Mouse (Mus musculus): Measurements from ENCODE around the gene Agbl5. TPM values are rescaled to one million over a fixed set of nuclear protein-coding genes. Genes with fewer than 3 reads are reported as not detected.
A peak's percentile ranks its signal among the peaks of the same experiment; 100 is the strongest.
"Not testable (repeated sequence)": the region's sequence is repeated elsewhere in the genome, so short reads cannot be mapped to it uniquely, and the experiment has no call there.

Agbl5 gene
- polyA plus RNA-seq, 1 experiment from 2014 or later: 37.3 TPM

- peaks cover 16% of the 10 kb centered on the region for H3K36me3 ChIP-seq (ENCODE audit: control insufficient read depth, insufficient read depth, low read length)
- 89% methylated on average over 7 of the region's 7 CpGs for WGBS
Measured at GRCm38 (mm10) chr5:30874365-30874764, 14.1 kb upstream of the Agbl5 start.

GRCm38 (mm10) chr5:30878616-30879015 is 9.9 kb upstream of the Agbl5 start:
- no peak for ATAC-seq (replicated peaks; ENCODE audit: low FRiP score)
- Histone ChIP-seq H3K4me3 (ENCODE audit: low read depth, low read length) (no peak overlapping the region), H3K4me2 (ENCODE audit: low read depth, low read length, severe bottlenecking) (no peak overlapping the region), H3K36me3 (ENCODE audit: control insufficient read depth, insufficient read depth, low read length) (peaks cover 9% of the 10 kb centered on the region), H3K27me3 (ENCODE audit: control insufficient read depth, insufficient read depth, low read length) (no peaks in the 10 kb centered on the region), H3K4me1 (replicated peaks; ENCODE audit: control insufficient read depth, insufficient read depth, low read length) (no peaks in the 10 kb centered on the region), H3K9ac (ENCODE audit: low read length) (no peak overlapping the region), H3K9me3 (ENCODE audit: control insufficient read depth, low read length) (no peaks in the 10 kb centered on the region), H3K27ac (ENCODE audit: low read depth, low read length) (no peak overlapping the region)
- 70% methylated on average over 6 of the region's 6 CpGs for WGBS
- no peak for DNase-seq (ENCODE audit: low spot score)

More at GRCm38 (mm10) chr5:30874365-30874764, 14.1 kb upstream of the Agbl5 start:
- Histone ChIP-seq H3K9ac (ENCODE audit: low read length) (no peak overlapping the region), H3K4me2 (ENCODE audit: low read depth, low read length, severe bottlenecking) (no peak overlapping the region), H3K27ac (ENCODE audit: low read depth, low read length) (no peak overlapping the region), H3K4me3 (ENCODE audit: low read depth, low read length) (no peak overlapping the region), H3K9me3 (ENCODE audit: control insufficient read depth, low read length) (no peaks in the 10 kb centered on the region), H3K27me3 (ENCODE audit: control insufficient read depth, insufficient read depth, low read length) (no peaks in the 10 kb centered on the region), H3K4me1 (replicated peaks; ENCODE audit: control insufficient read depth, insufficient read depth, low read length) (peaks cover 6% of the 10 kb centered on the region; the same call in 1 of the 2 replicates)
- DNase-seq (ENCODE audit: low spot score) (no peak), ATAC-seq (replicated peaks; ENCODE audit: low FRiP score) (no peak)

- H3K4me2 ChIP-seq (ENCODE audit: low read depth, low read length, severe bottlenecking): no peak overlapping the region
- no peaks in the 10 kb centered on the region for H3K4me1 ChIP-seq (replicated peaks; ENCODE audit: control insufficient read depth, insufficient read depth, low read length)
- H3K9me3 ChIP-seq (ENCODE audit: control insufficient read depth, low read length): no peaks in the 10 kb centered on the region
- no peak overlapping the region for H3K9ac ChIP-seq (ENCODE audit: low read length)
- H3K36me3 ChIP-seq (ENCODE audit: control insufficient read depth, insufficient read depth, low read length): peaks cover 9% of the 10 kb centered on the region
- DNase-seq (ENCODE audit: low spot score): no peak
- no peak for ATAC-seq (replicated peaks; ENCODE audit: low FRiP score)
- H3K4me3 ChIP-seq (ENCODE audit: low read depth, low read length): no peak overlapping the region
- no peak overlapping the region for H3K27ac ChIP-seq (ENCODE audit: low read depth, low read length)
- no peaks in the 10 kb centered on the region for H3K27me3 ChIP-seq (ENCODE audit: control insufficient read depth, insufficient read depth, low read length)
- 76% methylated on average over 5 of the region's 5 CpGs for WGBS
Measured at GRCm38 (mm10) chr5:30879347-30879943, 9.0 kb upstream of the Agbl5 start.

GRCm38 (mm10) chr5:30881839-30882238 is 6.7 kb upstream of the Agbl5 start:
- not testable (repeated sequence) for H3K36me3 ChIP-seq (ENCODE audit: control insufficient read depth, insufficient read depth, low read length); H3K27me3 ChIP-seq (ENCODE audit: control insufficient read depth, insufficient read depth, low read length); ATAC-seq (replicated peaks; ENCODE audit: low FRiP score); H3K4me2 ChIP-seq (ENCODE audit: low read depth, low read length, severe bottlenecking); H3K4me3 ChIP-seq (ENCODE audit: low read depth, low read length); H3K9ac ChIP-seq (ENCODE audit: low read length); H3K9me3 ChIP-seq (ENCODE audit: control insufficient read depth, low read length); H3K27ac ChIP-seq (ENCODE audit: low read depth, low read length); DNase-seq (ENCODE audit: low spot score); H3K4me1 ChIP-seq (replicated peaks; ENCODE audit: control insufficient read depth, insufficient read depth, low read length)
- WGBS: 85% methylated on average over 4 of the region's 4 CpGs

- no peak for ATAC-seq (replicated peaks; ENCODE audit: low FRiP score)
- Histone ChIP-seq H3K4me3 (ENCODE audit: low read depth, low read length) (no peak overlapping the region), H3K4me2 (ENCODE audit: low read depth, low read length, severe bottlenecking) (no peak overlapping the region)
Measured at GRCm38 (mm10) chr5:30886209-30886608, 2.3 kb upstream of the Agbl5 start.

GRCm38 (mm10) chr5:30886731-30887130 is 1.8 kb upstream of the Agbl5 start:
- peak overlapping the region; percentile 69 for H3K9ac ChIP-seq (ENCODE audit: low read length)
- H3K4me3 ChIP-seq (ENCODE audit: low read depth, low read length): peak overlapping the region; percentile 82
- peaks cover 3% of the 10 kb centered on the region; the same call in 1 of the 2 replicates for H3K4me1 ChIP-seq (replicated peaks; ENCODE audit: control insufficient read depth, insufficient read depth, low read length)
- H3K9me3 ChIP-seq (ENCODE audit: control insufficient read depth, low read length): no peaks in the 10 kb centered on the region
- 35% methylated on average over 5 of the region's 5 CpGs for WGBS
- ATAC-seq (replicated peaks; ENCODE audit: low FRiP score) (no peak), DNase-seq (ENCODE audit: low spot score) (no peak)
- H3K4me2 ChIP-seq (ENCODE audit: low read depth, low read length, severe bottlenecking): peak overlapping the region; percentile 85
- H3K27me3 ChIP-seq (ENCODE audit: control insufficient read depth, insufficient read depth, low read length): no peaks in the 10 kb centered on the region
- H3K27ac ChIP-seq (ENCODE audit: low read depth, low read length): peak overlapping the region; percentile 94
- H3K36me3 ChIP-seq (ENCODE audit: control insufficient read depth, insufficient read depth, low read length): peaks cover under 1% of the 10 kb centered on the region; the same call in 1 of the 2 replicates

More at GRCm38 (mm10) chr5:30886209-30886608, 2.3 kb upstream of the Agbl5 start:
- Histone ChIP-seq H3K9me3 (ENCODE audit: control insufficient read depth, low read length) (no peaks in the 10 kb centered on the region), H3K9ac (ENCODE audit: low read length) (no peak overlapping the region), H3K36me3 (ENCODE audit: control insufficient read depth, insufficient read depth, low read length) (no peaks in the 10 kb centered on the region), H3K4me1 (replicated peaks; ENCODE audit: control insufficient read depth, insufficient read depth, low read length) (peaks cover 3% of the 10 kb centered on the region; the same call in 1 of the 2 replicates), H3K27ac (ENCODE audit: low read depth, low read length) (no peak overlapping the region), H3K27me3 (ENCODE audit: control insufficient read depth, insufficient read depth, low read length) (no peaks in the 10 kb centered on the region)
- WGBS: 48% methylated on average over 4 of the region's 4 CpGs
- DNase-seq (ENCODE audit: low spot score): no peak

- under 1% methylated on average over 19 of the region's 19 CpGs for WGBS
- peak; percentile 57 for ATAC-seq (replicated peaks; ENCODE audit: low FRiP score)
- H3K4me2 ChIP-seq (ENCODE audit: low read depth, low read length, severe bottlenecking): peak overlapping the region; percentile 85
Measured at GRCm38 (mm10) chr5:30887331-30887761, 1.1 kb upstream of the Agbl5 start.

GRCm38 (mm10) chr5:30887858-30888336 is 597 bp upstream of the Agbl5 start:
- Histone ChIP-seq H3K4me1 (replicated peaks; ENCODE audit: control insufficient read depth, insufficient read depth, low read length) (peaks cover 3% of the 10 kb centered on the region; the same call in 1 of the 2 replicates), H3K27me3 (ENCODE audit: control insufficient read depth, insufficient read depth, low read length) (no peaks in the 10 kb centered on the region), H3K36me3 (ENCODE audit: control insufficient read depth, insufficient read depth, low read length) (peaks cover 8% of the 10 kb centered on the region; the same call in 1 of the 2 replicates), H3K9me3 (ENCODE audit: control insufficient read depth, low read length) (no peaks in the 10 kb centered on the region), H3K27ac (ENCODE audit: low read depth, low read length) (peak overlapping the region; percentile 94), H3K4me3 (ENCODE audit: low read depth, low read length) (peak overlapping the region; percentile 82), H3K9ac (ENCODE audit: low read length) (peak overlapping the region; percentile 69), H3K4me2 (ENCODE audit: low read depth, low read length, severe bottlenecking) (peak overlapping the region; percentile 85)
- WGBS: 0% methylated on average over 28 of the region's 28 CpGs
- peak; percentile 85 for ATAC-seq (replicated peaks; ENCODE audit: low FRiP score)
- peak; percentile 97 for DNase-seq (ENCODE audit: low spot score)

More at GRCm38 (mm10) chr5:30887331-30887761, 1.1 kb upstream of the Agbl5 start:
- Histone ChIP-seq H3K9me3 (ENCODE audit: control insufficient read depth, low read length) (no peaks in the 10 kb centered on the region), H3K27me3 (ENCODE audit: control insufficient read depth, insufficient read depth, low read length) (no peaks in the 10 kb centered on the region), H3K4me3 (ENCODE audit: low read depth, low read length) (peak overlapping the region; percentile 82), H3K4me1 (replicated peaks; ENCODE audit: control insufficient read depth, insufficient read depth, low read length) (peaks cover 3% of the 10 kb centered on the region; the same call in 1 of the 2 replicates), H3K36me3 (ENCODE audit: control insufficient read depth, insufficient read depth, low read length) (peaks cover 4% of the 10 kb centered on the region; the same call in 1 of the 2 replicates), H3K9ac (ENCODE audit: low read length) (peak overlapping the region; percentile 69), H3K27ac (ENCODE audit: low read depth, low read length) (peak overlapping the region; percentile 94)
- DNase-seq (ENCODE audit: low spot score): peak; percentile 86
